Mouse (Mus musculus): ENCODE data around the gene Myo9a.

DNA sequence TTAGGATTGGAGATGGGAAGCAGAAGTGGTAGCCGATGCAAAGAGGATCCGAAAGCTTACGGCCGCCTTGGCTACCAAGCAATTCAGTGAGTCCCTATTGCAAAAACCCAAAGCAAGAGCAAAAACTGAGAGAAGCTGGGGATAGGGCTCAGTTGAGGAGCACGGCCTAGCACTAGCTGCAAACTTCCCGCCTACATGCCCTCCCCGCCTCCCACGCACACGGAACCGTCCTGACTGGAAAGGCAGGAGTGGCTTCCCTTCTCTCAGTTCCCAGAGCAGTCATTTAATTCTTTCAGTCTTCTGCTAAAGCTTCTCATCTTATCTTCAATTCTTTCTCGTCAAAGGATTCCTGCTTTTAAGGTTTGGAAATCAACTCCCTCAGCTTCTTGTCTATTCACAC is 1.7 kb upstream of the Myo9a start:
- TF ChIP-seq GATA1 (IDR thresholded peaks at IDR 0.05; ENCODE audit: low read length) (no peak), TAL1 (IDR thresholded peaks at IDR 0.05; ENCODE audit: low read length) (no peak)

Data from erythroblast, embryonic 14.5 days (primary cell).